15 mouse cellular contexts compared by ENCODE assay signal in genomic region chr16:18588738-18589055, GRCm38 (mm10). TPM values are rescaled to one million over a fixed set of nuclear protein-coding genes. Genes with fewer than 3 reads are reported as not detected.
DNase-seq lines count a peak whose midpoint lies in the region; ATAC-seq and TF ChIP-seq lines count a peak whose summit lies in the region.
"Had no signal": no experiment of that assay in that cellular context is flagged by ENCODE, and none has a peak within 500 bp of the region (broad histone marks: within the 10 kb centered on the region; RNA-seq: fewer than 3 reads in every experiment).

No protein-coding gene starts in this region.

- peaks cover 22% of the 10 kb centered on the region for H3K4me1 ChIP-seq in forebrain, embryonic 11.5 days (replicated peaks; ENCODE audit: control insufficient read depth, insufficient read depth, low read length)
- H3K4me1 ChIP-seq in forebrain, embryonic 16.5 days (replicated peaks; ENCODE audit: control insufficient read depth, insufficient read depth, low read length): peaks cover 26% of the 10 kb centered on the region
- H3K4me1 ChIP-seq in kidney, embryonic 16.5 days (ENCODE audit: insufficient read depth, low read length): peaks cover 42% of the 10 kb centered on the region
- peaks cover 52% of the 10 kb centered on the region for H3K4me1 ChIP-seq in E14TG2a.4 (replicated peaks; ENCODE audit: low read depth, low read length)
- H3K4me1 ChIP-seq in intestine, embryonic 16.5 days (ENCODE audit: control insufficient read depth, insufficient read depth, low read length): peaks cover 36% of the 10 kb centered on the region

- no peak overlapping the region for H3K9ac ChIP-seq in forebrain, embryonic 11.5 days (ENCODE audit: low read length)
- no peak overlapping the region for H3K9ac ChIP-seq in forebrain, embryonic 16.5 days (replicated peaks; ENCODE audit: low read depth, low read length)
- no peak overlapping the region for H3K9ac ChIP-seq in kidney, embryonic 16.5 days (replicated peaks; ENCODE audit: low read length)
- H3K9ac ChIP-seq in intestine, embryonic 16.5 days (ENCODE audit: low read depth, low read length): no peak overlapping the region

- ATAC-seq in forebrain, embryonic 11.5 days (replicated peaks; ENCODE audit: low FRiP score): no peak
- ATAC-seq in forebrain, embryonic 16.5 days: no peak
- ATAC-seq in kidney, embryonic 16.5 days (ENCODE audit: low FRiP score, low TSS enrichment): no peak
- ATAC-seq in intestine, embryonic 16.5 days: no peak
- ATAC-seq: inflammation-experienced regulatory T-cells, adult 6 months; Patski had no signal

- no peak overlapping the region for H3K27ac ChIP-seq in forebrain, embryonic 11.5 days (ENCODE audit: low read depth, low read length)
- H3K27ac ChIP-seq in forebrain, embryonic 16.5 days (ENCODE audit: low read length): no peak overlapping the region
- no peak overlapping the region for H3K27ac ChIP-seq in kidney, embryonic 16.5 days (ENCODE audit: low read length)
- no peak overlapping the region for H3K27ac ChIP-seq in intestine, embryonic 16.5 days (ENCODE audit: low read length)

- H3K4me3 ChIP-seq in forebrain, embryonic 11.5 days (ENCODE audit: low read depth, low read length): 0 out of 2 replicates have a peak overlapping the region, but pooled peaks have one; percentile 22
- H3K4me3 ChIP-seq in forebrain, embryonic 16.5 days (replicated peaks; ENCODE audit: low read length): no peak overlapping the region
- peak overlapping the region; percentile 25 for H3K4me3 ChIP-seq in kidney, embryonic 16.5 days (ENCODE audit: low read length)
- H3K4me3 ChIP-seq in E14TG2a.4 (replicated peaks; ENCODE audit: low read length): peak overlapping the region; percentile 61
- peak overlapping the region; percentile 29; the same call in 1 of the 2 replicates for H3K4me3 ChIP-seq in intestine, embryonic 16.5 days (ENCODE audit: low read length)

- WGBS in forebrain, embryonic 11.5 days: 3% methylated on average over 25 of the region's 31 CpGs
- WGBS in forebrain, embryonic 16.5 days: 3% methylated on average over 31 of the region's 31 CpGs
- WGBS in kidney, embryonic 16.5 days: 5% methylated on average over 31 of the region's 31 CpGs
- WGBS in intestine, embryonic 16.5 days: 9% methylated on average over 29 of the region's 31 CpGs

- H3K36me3 ChIP-seq in forebrain, embryonic 11.5 days (ENCODE audit: control insufficient read depth, insufficient read depth, low read length): no peaks in the 10 kb centered on the region
- no peaks in the 10 kb centered on the region for H3K36me3 ChIP-seq in forebrain, embryonic 16.5 days (ENCODE audit: control insufficient read depth, insufficient read depth)
- no peaks in the 10 kb centered on the region for H3K36me3 ChIP-seq in kidney, embryonic 16.5 days (ENCODE audit: insufficient read depth, low read length)
- H3K36me3 ChIP-seq in E14TG2a.4 (ENCODE audit: insufficient read depth, low read length): no peaks in the 10 kb centered on the region
- no peaks in the 10 kb centered on the region for H3K36me3 ChIP-seq in intestine, embryonic 16.5 days (ENCODE audit: control insufficient read depth, insufficient read depth, low read length)

- H3K4me2 ChIP-seq in forebrain, embryonic 11.5 days (ENCODE audit: low read depth, low read length, severe bottlenecking): no peak overlapping the region
- H3K4me2 ChIP-seq in forebrain, embryonic 16.5 days (ENCODE audit: low read length): no peak overlapping the region
- H3K4me2 ChIP-seq in kidney, embryonic 16.5 days (replicated peaks; ENCODE audit: low read depth, low read length): 0 out of 2 replicates have a peak overlapping the region, but pooled peaks have one; percentile 26
- H3K4me2 ChIP-seq in intestine, embryonic 16.5 days (ENCODE audit: low read depth, low read length): no peak overlapping the region

- H3K9me3 ChIP-seq in forebrain, embryonic 11.5 days (ENCODE audit: control insufficient read depth, low read length): no peaks in the 10 kb centered on the region
- H3K9me3 ChIP-seq in forebrain, embryonic 16.5 days (ENCODE audit: control insufficient read depth, low read length): no peaks in the 10 kb centered on the region
- H3K9me3 ChIP-seq in kidney, embryonic 16.5 days (ENCODE audit: low read length): no peaks in the 10 kb centered on the region
- H3K9me3 ChIP-seq in E14TG2a.4 (ENCODE audit: low read length): no peaks in the 10 kb centered on the region
- H3K9me3 ChIP-seq in intestine, embryonic 16.5 days (ENCODE audit: control insufficient read depth, low read length): no peaks in the 10 kb centered on the region

- DNase-seq in forebrain, embryonic 11.5 days (ENCODE audit: low spot score): no peak
- DNase-seq in kidney, postnatal 10 days: no peak
- DNase-seq in left cerebral cortex, postnatal 14 days (ENCODE audit: low spot score in 2 of 2): no peak
- DNase-seq in ovary, postnatal 14 days (ENCODE audit: low spot score): no peak
- DNase-seq: adrenal gland, postnatal 25 days; cerebellum, adult 11 months; gastrocnemius, postnatal 10 days; right cerebral cortex, adult 18-20 months had no signal

- TF ChIP-seq CTCF in E14TG2a.4 (conservative IDR thresholded peaks at IDR 0.05; ENCODE audit: low read length): no peak

- intact Hi-C loops in left cerebral cortex, postnatal 14 days (cut with DNase I): no loop called here

- H3K27me3 ChIP-seq in forebrain, embryonic 11.5 days (ENCODE audit: control insufficient read depth, insufficient read depth, low read length): peaks cover 93% of the 10 kb centered on the region
- H3K27me3 ChIP-seq in forebrain, embryonic 16.5 days (replicated peaks; ENCODE audit: control insufficient read depth, insufficient read depth, low read length): peaks cover 83% of the 10 kb centered on the region
- peaks cover 94% of the 10 kb centered on the region for H3K27me3 ChIP-seq in kidney, embryonic 16.5 days (ENCODE audit: insufficient read depth, low read length)
- H3K27me3 ChIP-seq in E14TG2a.4 (ENCODE audit: insufficient read depth, low read length): peaks cover 96% of the 10 kb centered on the region
- peaks cover 89% of the 10 kb centered on the region for H3K27me3 ChIP-seq in intestine, embryonic 16.5 days (replicated peaks; ENCODE audit: control insufficient read depth, insufficient read depth, low read length)

RNA-seq across cellular contexts. Expression of gene Tbx1, which starts 1.8 kb away (rescaled TPM):
- 0.83 and 1.3 TPM in 2 replicates for polyA plus RNA-seq in forebrain, embryonic 11.5 days (2014; fragmentation: Nextera tagmentation; extraction: Ambion mirVana)
- polyA plus RNA-seq in forebrain, embryonic 16.5 days (2015; fragmentation: Nextera tagmentation; extraction: Ambion mirVana): 0.28 and 0.56 TPM in 2 replicates
- polyA plus RNA-seq in kidney, embryonic 16.5 days (2015; fragmentation: Nextera tagmentation; extraction: Ambion mirVana): 0.26 and 0.32 TPM in 2 replicates
- polyA plus RNA-seq in intestine, embryonic 16.5 days (2015; fragmentation: Nextera tagmentation; extraction: Ambion mirVana): 0.09 and 0.55 TPM in 2 replicates
- total RNA-seq in left cerebral cortex, postnatal 14 days (2021): 1 to 10 TPM; 2.0 to 2.2 TPM
- total RNA-seq: adrenal gland, postnatal 25 days; liver, adult 2 months had no signal
- polyA plus RNA-seq: inflammation-experienced regulatory T-cells, adult 6 months had no signal

RNA-seq across cellular contexts. Expression of gene Gp1bb, which starts 33.5 kb away (rescaled TPM):
- polyA plus RNA-seq in forebrain, embryonic 11.5 days (2014; fragmentation: Nextera tagmentation; extraction: Ambion mirVana): 5.3 and 6.0 TPM in 2 replicates
- polyA plus RNA-seq in forebrain, embryonic 16.5 days (2015; fragmentation: Nextera tagmentation; extraction: Ambion mirVana): 8.0 and 9.5 TPM in 2 replicates
- 0.96 and 1.3 TPM in 2 replicates for polyA plus RNA-seq in kidney, embryonic 16.5 days (2015; fragmentation: Nextera tagmentation; extraction: Ambion mirVana)
- polyA plus RNA-seq in intestine, embryonic 16.5 days (2015; fragmentation: Nextera tagmentation; extraction: Ambion mirVana): 1.6 TPM in 2 replicates
- total RNA-seq in left cerebral cortex, postnatal 14 days (2021): 1 to 10 TPM; 1.8 to 2.5 TPM
- total RNA-seq: adrenal gland, postnatal 25 days; gastrocnemius, postnatal 10 days; liver, adult 2 months had no signal
- polyA plus RNA-seq: inflammation-experienced regulatory T-cells, adult 6 months; liver, adult 2 months had no signal

RNA-seq across cellular contexts. Expression of gene Gm49601, which starts 37.5 kb away (rescaled TPM):
- polyA plus RNA-seq in forebrain, embryonic 11.5 days (2014; fragmentation: Nextera tagmentation; extraction: Ambion mirVana): 2.8 and 3.4 TPM in 2 replicates
- polyA plus RNA-seq in forebrain, embryonic 16.5 days (2015; fragmentation: Nextera tagmentation; extraction: Ambion mirVana): 16.9 and 23.4 TPM in 2 replicates
- 2.1 and 2.6 TPM in 2 replicates for polyA plus RNA-seq in kidney, embryonic 16.5 days (2015; fragmentation: Nextera tagmentation; extraction: Ambion mirVana)
- 4.1 and 4.5 TPM in 2 replicates for polyA plus RNA-seq in intestine, embryonic 16.5 days (2015; fragmentation: Nextera tagmentation; extraction: Ambion mirVana)
- total RNA-seq in left cerebral cortex, postnatal 14 days (2021): 100 to 1,000 TPM; 216 to 232 TPM
- total RNA-seq: liver, adult 2 months had no signal
- polyA plus RNA-seq: inflammation-experienced regulatory T-cells, adult 6 months; liver, adult 2 months had no signal

RNA-seq across cellular contexts. Expression of gene Sept5, which starts 41.1 kb away (rescaled TPM):
- 44.2 and 48.2 TPM in 2 replicates for polyA plus RNA-seq in forebrain, embryonic 11.5 days (2014; fragmentation: Nextera tagmentation; extraction: Ambion mirVana)
- polyA plus RNA-seq in forebrain, embryonic 16.5 days (2015; fragmentation: Nextera tagmentation; extraction: Ambion mirVana): 216 and 228 TPM in 2 replicates
- polyA plus RNA-seq in kidney, embryonic 16.5 days (2015; fragmentation: Nextera tagmentation; extraction: Ambion mirVana): 17.9 and 21.4 TPM in 2 replicates
- 52.2 and 52.5 TPM in 2 replicates for polyA plus RNA-seq in intestine, embryonic 16.5 days (2015; fragmentation: Nextera tagmentation; extraction: Ambion mirVana)
- total RNA-seq in left cerebral cortex, postnatal 14 days (2021): 100 to 1,000 TPM; 866 to 932 TPM
